Mouse (Mus musculus): Measurements from ENCODE around the gene Dip2a. TPM values are rescaled to one million over a fixed set of nuclear protein-coding genes. Genes with fewer than 3 reads are reported as not detected.

The Dip2a gene
- polyA plus RNA-seq, 1 experiment: 15.5 TPM

DNA sequence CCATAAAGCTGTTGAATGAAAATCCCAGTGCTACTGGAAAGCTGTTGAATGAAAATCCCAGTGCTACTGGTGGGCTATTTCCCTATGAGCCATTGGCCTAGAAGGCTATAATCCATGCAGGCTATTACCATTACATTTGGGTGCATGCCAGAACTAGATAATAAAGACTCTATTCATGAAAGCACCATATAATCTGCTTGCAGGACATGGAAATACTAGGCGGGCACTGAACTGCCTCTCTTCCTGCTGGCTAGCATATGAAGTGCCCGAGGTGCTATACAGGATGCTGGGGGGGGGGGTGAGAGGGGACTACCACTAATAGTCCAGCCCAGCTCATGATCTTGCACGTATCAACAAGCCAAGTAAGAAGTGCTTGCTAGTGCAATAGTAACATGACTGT is 18.1 kb upstream of the Dip2a start:
- TF ChIP-seq CTCF (IDR thresholded peaks at IDR 0.05; ENCODE audit: extremely low read depth, insufficient read length, insufficient replicate concordance, low read depth, low read length): no peak
- TF ChIP-seq POLR2A (IDR thresholded peaks at IDR 0.05; ENCODE audit: low read depth, low read length): no peak
- H3K27me3 ChIP-seq (ENCODE audit: control insufficient read depth, insufficient read depth, low read length): no peaks in the 10 kb centered on the region
- H3K27ac ChIP-seq (ENCODE audit: insufficient read depth, low read depth, low read length): no peak overlapping the region
- WGBS: 25% methylated on average over 3 of the region's 3 CpGs
- H3K4me1 ChIP-seq (ENCODE audit: control insufficient read depth, insufficient read depth, insufficient read length, low read length): no peaks in the 10 kb centered on the region
- peaks cover 22% of the 10 kb centered on the region for H3K36me3 ChIP-seq (ENCODE audit: control insufficient read depth, insufficient read depth, low read length)
- no peak overlapping the region for H3K4me3 ChIP-seq (ENCODE audit: low read depth, low read length)

DNA sequence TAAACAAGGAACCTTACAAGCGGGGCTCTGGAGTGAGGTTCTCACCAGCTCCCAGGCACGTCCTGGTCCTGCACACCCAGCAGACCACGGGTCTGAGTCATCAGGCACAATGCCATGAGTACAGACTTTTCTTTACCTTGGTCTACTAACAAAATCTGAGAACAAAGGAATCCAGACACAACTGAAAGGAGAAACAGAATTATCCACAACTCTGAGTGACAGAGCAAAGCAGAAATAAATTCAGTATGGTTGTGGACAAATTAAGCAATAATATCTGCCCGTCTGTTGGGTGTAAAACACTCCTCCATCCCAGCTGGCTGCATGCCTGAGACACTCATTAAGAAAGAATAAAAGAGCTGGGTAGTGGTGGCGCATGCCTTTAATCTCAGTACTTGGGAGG is 13.4 kb upstream of the Dip2a start:
- 74% methylated on average over 5 of the region's 5 CpGs for WGBS
- no peaks in the 10 kb centered on the region for H3K4me1 ChIP-seq (ENCODE audit: control insufficient read depth, insufficient read depth, insufficient read length, low read length)
- H3K4me3 ChIP-seq (ENCODE audit: low read depth, low read length): no peak overlapping the region
- no peaks in the 10 kb centered on the region for H3K27me3 ChIP-seq (ENCODE audit: control insufficient read depth, insufficient read depth, low read length)
- H3K36me3 ChIP-seq (ENCODE audit: control insufficient read depth, insufficient read depth, low read length): peaks cover 31% of the 10 kb centered on the region
- no peak overlapping the region for H3K27ac ChIP-seq (ENCODE audit: insufficient read depth, low read depth, low read length)
- TF ChIP-seq POLR2A (IDR thresholded peaks at IDR 0.05; ENCODE audit: low read depth, low read length): no peak
- TF ChIP-seq CTCF (IDR thresholded peaks at IDR 0.05; ENCODE audit: extremely low read depth, insufficient read length, insufficient replicate concordance, low read depth, low read length): no peak

DNA sequence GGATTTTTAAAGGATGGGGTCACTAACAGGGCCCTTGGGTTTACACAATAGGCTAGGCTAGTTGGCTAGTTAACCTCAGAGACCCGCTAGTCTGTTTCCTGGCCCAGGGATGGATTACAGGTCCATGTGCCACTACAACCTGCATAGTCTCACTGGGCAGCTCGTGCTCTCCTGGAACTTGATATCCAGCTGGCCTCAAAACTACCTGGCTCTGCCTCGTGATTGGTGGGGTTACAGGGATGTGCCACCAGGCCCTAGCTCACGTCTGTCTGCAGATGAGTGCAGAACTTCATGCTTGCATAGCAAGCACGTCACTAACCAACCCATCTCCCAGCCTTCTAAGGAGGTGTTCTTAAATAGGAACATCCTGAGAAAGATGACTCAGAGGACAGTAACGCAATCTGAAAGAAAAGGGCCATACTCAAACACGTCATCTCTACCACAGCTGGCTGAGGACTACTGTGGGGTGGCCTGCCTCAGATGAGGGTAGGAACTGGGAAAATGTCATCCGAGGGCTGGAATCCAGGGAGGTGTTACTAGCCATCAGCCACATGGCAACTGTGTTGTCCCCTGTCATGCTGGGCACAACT is 12.3 kb upstream of the Dip2a start:
- Histone ChIP-seq H3K27me3 (ENCODE audit: control insufficient read depth, insufficient read depth, low read length) (no peaks in the 10 kb centered on the region), H3K4me1 (ENCODE audit: control insufficient read depth, insufficient read depth, insufficient read length, low read length) (no peaks in the 10 kb centered on the region), H3K36me3 (ENCODE audit: control insufficient read depth, insufficient read depth, low read length) (peaks cover 40% of the 10 kb centered on the region), H3K27ac (ENCODE audit: insufficient read depth, low read depth, low read length) (no peak overlapping the region), H3K4me3 (ENCODE audit: low read depth, low read length) (no peak overlapping the region)
- TF ChIP-seq CTCF (IDR thresholded peaks at IDR 0.05; ENCODE audit: extremely low read depth, insufficient read length, insufficient replicate concordance, low read depth, low read length) (no peak), POLR2A (IDR thresholded peaks at IDR 0.05; ENCODE audit: low read depth, low read length) (no peak)
- 93% methylated on average over 8 of the region's 8 CpGs for WGBS

DNA sequence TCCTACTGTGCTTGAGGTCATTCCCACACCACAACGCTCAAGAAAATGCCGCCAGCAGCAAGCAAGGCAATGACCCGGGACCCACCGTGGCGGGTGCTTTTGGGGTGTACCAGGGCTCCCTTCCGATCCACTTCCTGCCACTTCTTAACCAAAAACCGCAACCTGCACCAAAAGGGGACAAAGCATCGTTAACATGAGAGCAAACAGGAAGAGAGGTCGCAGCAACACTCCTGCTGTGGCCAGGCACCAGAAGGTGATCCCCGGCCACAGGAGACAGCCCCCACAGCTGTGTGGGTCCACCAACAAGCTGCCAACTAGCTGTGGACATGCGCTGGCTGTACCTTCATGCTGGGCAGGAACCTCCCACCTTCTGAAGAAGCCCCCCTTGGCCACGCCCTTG is 9.9 kb upstream of the Dip2a start:
- no peak overlapping the region for H3K4me3 ChIP-seq (ENCODE audit: low read depth, low read length)
- peaks cover 49% of the 10 kb centered on the region for H3K36me3 ChIP-seq (ENCODE audit: control insufficient read depth, insufficient read depth, low read length)
- TF ChIP-seq CTCF (IDR thresholded peaks at IDR 0.05; ENCODE audit: extremely low read depth, insufficient read length, insufficient replicate concordance, low read depth, low read length) (no peak), POLR2A (IDR thresholded peaks at IDR 0.05; ENCODE audit: low read depth, low read length) (no peak)
- H3K27me3 ChIP-seq (ENCODE audit: control insufficient read depth, insufficient read depth, low read length): no peaks in the 10 kb centered on the region
- H3K4me1 ChIP-seq (ENCODE audit: control insufficient read depth, insufficient read depth, insufficient read length, low read length): no peaks in the 10 kb centered on the region
- WGBS: 87% methylated on average over 12 of the region's 12 CpGs
- no peak overlapping the region for H3K27ac ChIP-seq (ENCODE audit: insufficient read depth, low read depth, low read length)

DNA sequence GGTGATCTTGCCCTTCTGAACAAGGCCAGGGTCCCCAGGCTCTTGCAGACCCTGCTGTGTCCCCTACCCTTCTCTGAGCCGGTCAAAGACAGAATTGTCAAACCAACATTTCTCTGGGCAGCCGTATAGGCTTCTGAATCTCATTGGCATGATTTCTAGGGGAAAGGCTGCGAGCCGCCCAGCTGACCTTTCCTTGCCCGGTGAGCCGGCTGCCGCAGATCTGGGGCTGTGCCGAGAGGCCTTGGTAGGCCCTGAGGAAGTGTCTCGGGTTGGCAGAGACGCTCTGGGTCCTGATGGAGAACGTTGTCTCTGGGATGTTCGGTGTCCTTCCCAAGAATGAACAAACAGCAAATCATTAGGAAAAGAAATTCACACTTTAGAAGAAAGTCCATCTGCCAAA is 8.9 kb upstream of the Dip2a start:
- no peak overlapping the region for H3K4me3 ChIP-seq (ENCODE audit: low read depth, low read length)
- TF ChIP-seq CTCF (IDR thresholded peaks at IDR 0.05; ENCODE audit: extremely low read depth, insufficient read length, insufficient replicate concordance, low read depth, low read length) (no peak), POLR2A (IDR thresholded peaks at IDR 0.05; ENCODE audit: low read depth, low read length) (no peak)
- WGBS: 96% methylated on average over 12 of the region's 12 CpGs
- H3K27me3 ChIP-seq (ENCODE audit: control insufficient read depth, insufficient read depth, low read length): no peaks in the 10 kb centered on the region
- H3K4me1 ChIP-seq (ENCODE audit: control insufficient read depth, insufficient read depth, insufficient read length, low read length): no peaks in the 10 kb centered on the region
- H3K36me3 ChIP-seq (ENCODE audit: control insufficient read depth, insufficient read depth, low read length): peaks cover 46% of the 10 kb centered on the region
- no peak overlapping the region for H3K27ac ChIP-seq (ENCODE audit: insufficient read depth, low read depth, low read length)

DNA sequence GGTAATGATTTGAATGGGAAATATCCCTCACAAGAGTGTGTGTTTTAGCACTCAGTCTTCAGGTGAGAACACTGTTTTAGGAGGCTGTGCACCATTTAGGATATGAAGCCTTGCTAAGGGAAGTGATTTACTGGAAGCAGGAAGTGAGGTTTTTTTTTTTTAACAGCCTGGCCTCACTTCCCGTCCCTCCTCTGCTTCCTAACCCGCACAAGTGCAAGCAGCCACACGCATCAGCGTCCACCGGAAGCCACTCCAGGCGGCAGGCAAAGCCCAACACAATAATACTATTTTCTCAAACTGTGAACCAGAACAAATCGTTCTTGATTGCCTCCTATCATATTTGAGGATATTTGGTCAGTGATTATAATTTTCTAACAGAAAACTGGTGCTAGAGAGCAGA is 6.9 kb upstream of the Dip2a start:
- WGBS: 83% methylated on average over 7 of the region's 7 CpGs
- Histone ChIP-seq H3K36me3 (ENCODE audit: control insufficient read depth, insufficient read depth, low read length) (peaks cover 43% of the 10 kb centered on the region), H3K27me3 (ENCODE audit: control insufficient read depth, insufficient read depth, low read length) (no peaks in the 10 kb centered on the region), H3K4me1 (ENCODE audit: control insufficient read depth, insufficient read depth, insufficient read length, low read length) (no peaks in the 10 kb centered on the region), H3K27ac (ENCODE audit: insufficient read depth, low read depth, low read length) (no peak overlapping the region), H3K4me3 (ENCODE audit: low read depth, low read length) (no peak overlapping the region)
- TF ChIP-seq CTCF (IDR thresholded peaks at IDR 0.05; ENCODE audit: extremely low read depth, insufficient read length, insufficient replicate concordance, low read depth, low read length) (no peak), POLR2A (IDR thresholded peaks at IDR 0.05; ENCODE audit: low read depth, low read length) (no peak)

DNA sequence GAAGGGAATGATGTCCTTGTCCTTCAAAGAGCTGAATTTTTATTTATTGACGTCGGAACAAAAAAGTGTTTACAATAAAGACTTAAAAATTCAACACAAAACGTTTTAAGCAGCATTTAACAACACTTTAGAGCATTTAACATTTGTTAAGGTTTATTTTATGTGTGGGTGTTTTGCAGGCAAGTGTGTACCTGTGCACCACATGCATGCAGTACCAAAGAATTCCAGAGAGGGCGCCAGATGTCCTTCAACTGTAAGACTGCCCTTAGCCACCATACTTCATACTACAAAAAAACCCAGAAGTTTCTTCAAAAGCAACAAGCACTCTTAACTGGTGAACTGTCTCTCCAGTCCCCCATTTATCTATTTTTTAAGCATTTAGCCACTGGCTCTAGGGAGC is 1.5 kb upstream of the Dip2a start:
- Histone ChIP-seq H3K36me3 (ENCODE audit: control insufficient read depth, insufficient read depth, low read length) (peaks cover 6% of the 10 kb centered on the region), H3K27ac (ENCODE audit: insufficient read depth, low read depth, low read length) (peak overlapping the region; percentile 62), H3K4me1 (ENCODE audit: control insufficient read depth, insufficient read depth, insufficient read length, low read length) (peaks cover 4% of the 10 kb centered on the region), H3K4me3 (ENCODE audit: low read depth, low read length) (peak overlapping the region; percentile 38; the same call in 1 of the 2 replicates), H3K27me3 (ENCODE audit: control insufficient read depth, insufficient read depth, low read length) (no peaks in the 10 kb centered on the region)
- 5% methylated on average over 4 of the region's 4 CpGs for WGBS
- TF ChIP-seq POLR2A (IDR thresholded peaks at IDR 0.05; ENCODE audit: low read depth, low read length) (no peak), CTCF (IDR thresholded peaks at IDR 0.05; ENCODE audit: extremely low read depth, insufficient read length, insufficient replicate concordance, low read depth, low read length) (peak; percentile 32; the same call in 1 of the 2 replicates)
